Mouse (Mus musculus) hindbrain, embryonic 11.5 days (tissue): ENCODE data around the gene Actr10. TPM values are rescaled to one million over a fixed set of nuclear protein-coding genes. Genes with fewer than 3 reads are reported as not detected.

Experiments used
- ATAC-seq: fragments of 200-750 bp; cut with Nextera tagmentation; 2 replicates; pipeline ENCODE4 v1.8.0; 2017; ENCODE audit warnings: mild to moderate bottlenecking, moderate TSS enrichment, moderate library complexity; ENCODE audit not compliant: low FRiP score
- DNase-seq: peaks from one replicate; pipeline ENCODE4 v3.0.0-alpha.2; 2015; ENCODE audit warnings: low spot score
- H3K27ac ChIP-seq: fragments of 300-500 bp; sonication (generic); 2 replicates; pipeline ENCODE4 v1.5.1; 2014; ENCODE audit warnings: mild to moderate bottlenecking, low read depth, low read length
- H3K27me3 ChIP-seq: fragments of 300-500 bp; sonication (generic); 2 replicates; pipeline ENCODE4 v1.6.1; 2014; ENCODE audit warnings: mild to moderate bottlenecking, low read length, moderate library complexity, mixed read lengths; ENCODE audit not compliant: control insufficient read depth, insufficient read depth
- H3K36me3 ChIP-seq: fragments of 300-500 bp; sonication (generic); 2 replicates; pipeline ENCODE4 v1.6.1; 2014; ENCODE audit warnings: mild to moderate bottlenecking, low read length, moderate library complexity, mixed read lengths; ENCODE audit not compliant: control insufficient read depth, insufficient read depth
- H3K4me1 ChIP-seq: fragments of 300-500 bp; sonication (generic); replicated peaks from 2 replicates; pipeline ENCODE4 v1.6.1; 2014; ENCODE audit warnings: low read length, mixed read lengths; ENCODE audit not compliant: control insufficient read depth, insufficient read depth
- H3K4me2 ChIP-seq: fragments of 300-500 bp; sonication (generic); replicated peaks from 2 replicates; pipeline ENCODE4 v1.6.1; 2014; ENCODE audit warnings: mild to moderate bottlenecking, low read depth, low read length
- H3K4me3 ChIP-seq: fragments of 300-500 bp; sonication (generic); 2 replicates; pipeline ENCODE4 v1.5.1; 2014; ENCODE audit warnings: low read depth, low read length
- H3K9ac ChIP-seq: fragments of 300-500 bp; sonication (generic); 2 replicates; pipeline ENCODE4 v1.6.1; 2014; ENCODE audit warnings: low read depth, low read length
- H3K9me3 ChIP-seq: fragments of 300-500 bp; sonication (generic); 2 replicates; pipeline ENCODE4 v1.6.1; 2016; ENCODE audit warnings: low read length; ENCODE audit not compliant: control insufficient read depth
- WGBS: fragments of 180-500 bp; shearing (Covaris S2); extraction: QIAGEN DNeasy Blood & Tissue Kit; methylation state at CpG from one replicate; pipeline ENCODE4 v1.1.7; 2014; 5-methylcytosine and 5-hydroxymethylcytosine counted together
- polyA plus RNA-seq: library from polyadenylated mRNA; unstranded; fragments of >200 nt; fragmentation: Nextera tagmentation; extraction: Ambion mirVana; gene quantifications from 2 replicates; pipeline ENCODE4 v1.2.1, GENCODE M21; 2014

Actr10 gene
- polyA plus RNA-seq, 1 experiment from 2014 or later, result 287 TPM

DNA sequence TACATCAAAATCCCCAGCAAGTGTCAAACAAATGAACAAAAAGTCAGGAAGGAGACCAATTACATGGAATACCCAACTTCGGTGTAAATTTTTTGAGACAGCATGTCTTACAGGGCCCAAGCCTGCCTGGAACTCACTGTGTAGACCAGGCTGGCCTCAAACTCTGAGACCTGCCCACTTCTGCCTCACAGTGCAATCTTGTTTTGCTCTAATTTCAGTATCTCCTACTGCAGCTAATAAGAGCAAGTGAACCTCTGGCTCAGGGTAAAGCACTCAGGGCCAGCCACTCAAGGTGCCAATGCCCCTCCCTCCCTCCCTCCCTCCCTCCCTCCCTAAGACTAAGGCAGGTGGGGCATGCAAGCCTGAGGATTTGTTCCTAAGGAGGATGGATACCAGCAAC, 62.7 kb downstream of the Actr10 start:
- no peak overlapping the region for H3K4me3 ChIP-seq
- H3K36me3 ChIP-seq, result peaks cover 6% of the 10 kb centered on the region; the same call in 1 of the 2 replicates
- DNase-seq (no peak), ATAC-seq (no peak)
- no peak overlapping the region for H3K27ac ChIP-seq
- 88% methylated on average over 1 of the region's 1 CpGs for WGBS
- no peaks in the 10 kb centered on the region for H3K4me1 ChIP-seq
- no peak overlapping the region for H3K4me2 ChIP-seq
- H3K27me3 ChIP-seq, result no peaks in the 10 kb centered on the region
- H3K9me3 ChIP-seq, result no peaks in the 10 kb centered on the region
- H3K9ac ChIP-seq, result no peak overlapping the region

DNA sequence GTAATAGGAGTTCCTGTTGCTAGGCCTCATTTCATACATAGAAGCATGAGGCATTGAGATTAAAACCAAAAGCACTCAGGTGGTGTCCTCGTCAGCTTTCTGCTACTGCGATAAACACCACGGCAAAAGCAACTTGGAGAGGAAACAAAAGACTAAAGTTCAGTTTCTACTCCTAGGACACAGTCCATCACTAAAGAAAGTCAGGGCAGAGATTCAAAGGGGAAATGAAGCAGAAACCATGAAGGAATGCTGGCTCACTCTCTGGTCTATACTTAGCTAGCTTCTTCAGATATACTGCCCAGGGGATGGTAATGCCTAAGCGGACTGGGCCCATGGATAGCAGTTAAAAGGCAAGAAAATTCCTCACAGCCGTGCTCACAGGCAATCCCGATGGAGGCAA, 63.8 kb downstream of the Actr10 start:
- 72% methylated on average over 6 of the region's 6 CpGs for WGBS
- no peak overlapping the region for H3K27ac ChIP-seq
- H3K4me3 ChIP-seq, result no peak overlapping the region
- H3K9ac ChIP-seq, result no peak overlapping the region
- H3K27me3 ChIP-seq, result no peaks in the 10 kb centered on the region
- DNase-seq (no peak), ATAC-seq (no peak)
- H3K4me2 ChIP-seq, result no peak overlapping the region
- peaks cover 5% of the 10 kb centered on the region; the same call in 1 of the 2 replicates for H3K36me3 ChIP-seq
- H3K4me1 ChIP-seq, result no peaks in the 10 kb centered on the region
- H3K9me3 ChIP-seq, result no peaks in the 10 kb centered on the region

DNA sequence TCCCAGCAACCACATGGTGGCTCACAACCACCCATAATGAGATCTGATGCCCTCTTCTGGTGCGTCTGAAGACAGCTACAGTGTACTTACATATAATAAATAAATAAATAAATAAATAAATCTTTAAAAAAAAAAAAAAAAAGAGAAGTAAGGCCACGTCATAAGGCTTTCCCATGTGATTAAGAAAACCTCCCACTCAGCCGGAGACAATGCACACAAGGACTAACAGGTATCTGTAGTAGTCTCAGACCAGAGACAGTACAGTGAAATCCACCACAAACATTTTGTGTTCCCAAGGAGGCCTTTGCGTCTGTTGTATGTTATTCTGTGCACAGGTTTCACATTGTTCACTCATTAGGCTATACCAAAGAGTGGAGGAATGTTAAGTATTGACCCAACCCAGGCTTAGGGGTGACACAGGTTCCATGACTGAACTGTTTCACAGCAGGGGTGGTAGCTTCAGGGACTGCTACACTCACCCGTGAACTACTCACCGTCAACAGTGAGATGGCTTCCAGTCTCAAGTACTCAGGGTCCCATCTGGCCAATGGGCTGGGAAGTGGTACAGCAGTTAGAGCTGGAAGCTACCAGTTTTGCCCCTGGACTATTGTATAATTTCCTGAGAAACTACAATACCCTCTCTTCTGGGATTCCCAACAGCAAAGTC, 66.2 kb downstream of the Actr10 start:
- no peak overlapping the region for H3K4me2 ChIP-seq
- no peak overlapping the region for H3K9ac ChIP-seq
- no peaks in the 10 kb centered on the region for H3K4me1 ChIP-seq
- no peak for ATAC-seq
- H3K9me3 ChIP-seq, result no peaks in the 10 kb centered on the region
- peaks cover 4% of the 10 kb centered on the region; the same call in 1 of the 2 replicates for H3K36me3 ChIP-seq
- no peak overlapping the region for H3K27ac ChIP-seq
- WGBS, result 90% methylated on average over 5 of the region's 6 CpGs
- no peak for DNase-seq
- no peak overlapping the region for H3K4me3 ChIP-seq
- H3K27me3 ChIP-seq, result no peaks in the 10 kb centered on the region

DNA sequence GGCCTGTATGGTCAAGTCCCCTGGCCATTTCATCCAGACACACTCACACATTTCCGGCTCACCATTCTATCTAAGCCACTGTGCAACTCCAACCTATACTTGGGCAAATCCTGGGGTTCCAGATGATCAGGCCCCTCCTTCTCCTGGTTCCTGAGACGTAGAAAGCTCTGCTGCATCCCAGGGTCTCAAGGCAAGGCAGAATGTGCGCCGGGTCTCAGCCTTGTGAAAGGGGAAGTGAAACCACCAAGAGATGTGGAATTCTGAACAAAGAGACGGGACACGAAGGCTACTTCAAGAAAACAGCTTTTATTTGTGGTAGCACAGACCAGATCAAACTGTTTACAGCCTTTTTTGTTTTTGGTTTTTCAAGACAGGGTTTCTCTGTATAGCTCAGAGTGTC, 68.5 kb downstream of the Actr10 start:
- Histone ChIP-seq H3K27ac (no peak overlapping the region), H3K4me2 (no peak overlapping the region), H3K27me3 (no peaks in the 10 kb centered on the region), H3K36me3 (peaks cover 7% of the 10 kb centered on the region), H3K4me3 (no peak overlapping the region), H3K9ac (no peak overlapping the region), H3K9me3 (no peaks in the 10 kb centered on the region), H3K4me1 (no peaks in the 10 kb centered on the region)
- DNase-seq (no peak), ATAC-seq (no peak)
- WGBS, result 94% methylated on average over 6 of the region's 6 CpGs

DNA sequence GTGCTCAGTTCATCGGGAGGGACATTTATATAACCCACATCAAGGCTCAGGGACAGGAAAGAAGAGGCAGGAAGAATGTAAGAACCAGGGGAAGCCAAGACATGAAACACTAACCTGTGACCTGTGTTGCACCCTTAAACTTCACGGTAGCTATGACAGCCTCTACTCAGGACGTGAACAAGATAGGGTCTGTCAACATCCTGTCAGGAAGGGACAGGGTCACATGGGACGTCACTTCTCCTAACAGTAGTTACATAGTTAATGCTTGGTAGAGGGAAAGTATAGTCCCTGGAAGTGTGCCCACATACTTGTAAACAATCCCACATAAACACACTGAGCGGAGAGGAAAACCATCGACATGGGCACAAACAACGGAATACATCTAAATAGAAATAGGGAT, 69.2 kb downstream of the Actr10 start:
- ATAC-seq (no peak), DNase-seq (no peak)
- WGBS, result 91% methylated on average over 7 of the region's 7 CpGs
- no peak overlapping the region for H3K4me3 ChIP-seq
- no peaks in the 10 kb centered on the region for H3K27me3 ChIP-seq
- H3K27ac ChIP-seq, result no peak overlapping the region
- peaks cover 7% of the 10 kb centered on the region for H3K36me3 ChIP-seq
- H3K4me2 ChIP-seq, result no peak overlapping the region
- no peaks in the 10 kb centered on the region for H3K9me3 ChIP-seq
- H3K4me1 ChIP-seq, result no peaks in the 10 kb centered on the region
- no peak overlapping the region for H3K9ac ChIP-seq

DNA sequence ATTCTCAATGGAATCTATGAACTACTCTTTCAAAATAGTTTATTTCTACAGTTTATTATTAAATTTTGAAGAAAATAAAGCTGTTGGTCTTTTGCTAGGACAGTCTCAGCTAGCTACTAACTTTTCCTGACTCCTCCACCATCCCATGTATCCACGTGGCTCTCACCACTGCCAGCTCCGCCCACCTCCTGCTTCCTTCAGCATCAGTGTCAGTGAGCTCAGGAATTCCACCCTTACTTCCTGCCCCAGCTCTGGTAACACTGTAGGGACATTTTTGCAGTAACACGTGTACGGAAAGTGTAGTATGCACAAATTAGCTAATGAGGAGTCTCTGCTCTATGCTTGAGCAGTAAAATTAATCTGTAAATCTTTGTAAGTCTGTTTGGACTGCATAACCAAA, 72.1 kb downstream of the Actr10 start:
- H3K9ac ChIP-seq, result no peak overlapping the region
- peaks cover 5% of the 10 kb centered on the region for H3K36me3 ChIP-seq
- H3K27me3 ChIP-seq, result no peaks in the 10 kb centered on the region
- no peaks in the 10 kb centered on the region for H3K9me3 ChIP-seq
- ATAC-seq, result no peak
- DNase-seq, result no peak
- WGBS, result 71% methylated on average over 4 of the region's 4 CpGs
- H3K4me1 ChIP-seq, result no peaks in the 10 kb centered on the region
- H3K4me3 ChIP-seq, result no peak overlapping the region
- H3K4me2 ChIP-seq, result no peak overlapping the region
- H3K27ac ChIP-seq, result no peak overlapping the region

Other genes with a start within 250 kb of the Actr10 start
- gene Frmd6, start 112.3 kb upstream of the Actr10 start, polyA plus RNA-seq, result 18.5 and 23.5 TPM in 2 replicates
- 683 and 711 TPM in 2 replicates for gene Psma3, start 36.8 kb downstream of the Actr10 start, polyA plus RNA-seq
- gene Arid4a, start 78.1 kb downstream of the Actr10 start, polyA plus RNA-seq, result 32.8 and 38.4 TPM in 2 replicates
- gene Tomm20l, start 173.6 kb downstream of the Actr10 start, polyA plus RNA-seq, result not detected in 2 replicates
- 73.8 and 76.8 TPM in 2 replicates for gene Timm9, start 198.8 kb downstream of the Actr10 start, polyA plus RNA-seq
- gene 2700049A03Rik, start 199.0 kb downstream of the Actr10 start, polyA plus RNA-seq, result 16.8 and 23.3 TPM in 2 replicates